Mouse (Mus musculus): ENCODE results near the gene Atp8b4.

DNA sequence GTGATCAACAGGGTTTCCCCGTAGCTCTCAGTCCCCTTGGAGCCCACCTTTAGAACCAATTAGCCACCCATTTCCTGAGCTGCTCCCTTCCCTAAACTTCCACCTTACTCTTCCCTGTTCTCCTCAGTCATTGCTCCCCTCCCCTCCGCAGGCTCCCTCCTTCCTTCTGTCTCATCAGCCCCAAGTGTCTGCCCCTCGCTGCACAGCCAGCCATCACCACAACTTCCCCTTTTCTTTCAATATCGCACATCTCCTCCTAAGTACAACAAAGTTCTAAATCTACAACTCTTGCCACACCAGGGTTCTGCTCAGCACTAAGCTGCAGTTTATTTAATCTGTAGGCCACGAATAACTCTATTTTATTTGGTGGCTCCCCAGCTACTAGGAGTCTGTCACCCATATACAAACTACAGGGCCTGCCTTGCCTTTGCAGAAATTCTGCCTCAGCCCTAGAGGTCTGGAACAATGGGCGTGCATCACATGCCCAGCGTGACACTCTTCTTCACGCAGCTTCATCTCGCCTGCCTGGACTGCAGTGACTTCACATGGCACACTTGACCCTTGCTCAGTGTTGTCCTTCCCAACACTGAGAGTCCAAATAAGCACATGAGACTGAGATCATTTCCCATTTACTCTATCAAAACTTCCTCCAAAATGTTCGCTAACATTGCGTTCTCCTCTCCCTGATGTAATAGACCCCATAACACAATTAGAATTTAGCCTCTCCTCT, 24.6 kb downstream of the Atp8b4 start:
- TF ChIP-seq CTCF (IDR thresholded peaks at IDR 0.05; ENCODE audit: insufficient read depth, low read length) (no peak), POLR2A (IDR thresholded peaks at IDR 0.05; ENCODE audit: borderline replicate concordance, extremely low read depth, low read depth, low read length) (no peak)
